Mouse (Mus musculus) ES-E14 (cell line): Measurements from ENCODE around the gene Gpr83. TPM values are rescaled to one million over a fixed set of nuclear protein-coding genes. Genes with fewer than 3 reads are reported as not detected.
"Not testable (repeated sequence)": the region's sequence is repeated elsewhere in the genome, so short reads cannot be mapped to it uniquely, and the experiment has no call there.

Experiments used
- DNase-seq: peaks from one replicate; pipeline ENCODE4 v3.0.0-alpha.2; 2013; ENCODE audit warnings: low read depth, low spot score
- H3K27ac ChIP-seq: 2 replicates; pipeline ENCODE4 v1.5.1; 2012; ENCODE audit warnings: low read depth, mild to moderate bottlenecking, low read length, moderate library complexity, mixed read lengths; ENCODE audit not compliant: poor library complexity, insufficient read depth, severe bottlenecking
- H3K36me3 ChIP-seq: 2 replicates; pipeline ENCODE4 v1.6.1; 2012; ENCODE audit warnings: mild to moderate bottlenecking, low read length, moderate library complexity, mixed read lengths; ENCODE audit not compliant: control insufficient read depth, poor library complexity, insufficient read depth, severe bottlenecking
- H3K4me1 ChIP-seq, 2 experiments: fragments of 150-350 bp in 1 of 2; sonication (generic) in 1 of 2; 2 replicates each; pipeline ENCODE4 v1.6.1; 2012; ENCODE audit warnings: low read length in 2 of 2, mild to moderate bottlenecking in 1 of 2, mixed read lengths in 1 of 2; ENCODE audit not compliant: control insufficient read depth in 2 of 2, insufficient read depth in 2 of 2, poor library complexity in 1 of 2
- H3K4me3 ChIP-seq, 2 experiments: fragments of 150-350 bp in 1 of 2; sonication (generic) in 1 of 2; 2 replicates each; pipeline ENCODE4 v1.5.1; 2012; ENCODE audit warnings: low read length in 2 of 2, low read depth in 1 of 2, mild to moderate bottlenecking in 1 of 2, mixed read lengths in 1 of 2; ENCODE audit not compliant: insufficient read depth in 1 of 2, poor library complexity in 1 of 2, severe bottlenecking in 1 of 2
- H3K9ac ChIP-seq: 2 replicates; pipeline ENCODE4 v1.6.1; 2012; ENCODE audit warnings: low read depth, mild to moderate bottlenecking, low read length, mixed read lengths; ENCODE audit not compliant: poor library complexity, insufficient read depth, severe bottlenecking
- H3K9me3 ChIP-seq: fragments of 150-350 bp; sonication (generic); 2 replicates; pipeline ENCODE4 v1.6.1; 2012; ENCODE audit warnings: low read depth, mild to moderate bottlenecking, low read length; ENCODE audit not compliant: control insufficient read depth, insufficient read depth
- CHD2 ChIP-seq: IDR thresholded peaks from 2 replicates; pipeline ENCODE4 v1.6.1; 2014; ENCODE audit warnings: mild to moderate bottlenecking, low read depth, low read length, inconsistent platforms
- HCFC1 ChIP-seq: IDR thresholded peaks from 2 replicates; pipeline ENCODE4 v1.6.1; 2012; ENCODE audit warnings: low read length, inconsistent platforms, borderline replicate concordance; ENCODE audit not compliant: insufficient read depth
- MAFK ChIP-seq: IDR thresholded peaks from 2 replicates; pipeline ENCODE4 v1.6.1; 2014; ENCODE audit warnings: mild to moderate bottlenecking, low read depth, low read length, inconsistent platforms; ENCODE audit not compliant: insufficient read depth
- ZC3H11A ChIP-seq: IDR thresholded peaks from 2 replicates; pipeline ENCODE4 v1.6.1; 2012; ENCODE audit warnings: low read depth, mild to moderate bottlenecking, inconsistent platforms, low read length, borderline replicate concordance
- ZNF384 ChIP-seq: IDR thresholded peaks from 2 replicates; pipeline ENCODE4 v1.6.1; 2012; ENCODE audit warnings: low read depth, low read length, inconsistent platforms
- in situ Hi-C, 2 experiments: fragments of 600-800 bp; cut with MboI; formaldehyde crosslinking; loops; one replicate each; pipeline ENCODE4 v1.15.1; 2025; ENCODE audit warnings: low sequenced_read_pairs in 2 of 2, inconsistent platforms in 1 of 2; ENCODE audit not compliant: unreplicated experiment in 2 of 2
- total RNA-seq: library from RNA; depleted of rRNA; stranded (reverse); fragments of 300-350 nt; gene quantifications from 2 replicates; pipeline ENCODE4 v1.2.3, GENCODE M21; 2012

Gene Gpr83
- total RNA-seq, 1 experiment, result 0.49 TPM

DNA sequence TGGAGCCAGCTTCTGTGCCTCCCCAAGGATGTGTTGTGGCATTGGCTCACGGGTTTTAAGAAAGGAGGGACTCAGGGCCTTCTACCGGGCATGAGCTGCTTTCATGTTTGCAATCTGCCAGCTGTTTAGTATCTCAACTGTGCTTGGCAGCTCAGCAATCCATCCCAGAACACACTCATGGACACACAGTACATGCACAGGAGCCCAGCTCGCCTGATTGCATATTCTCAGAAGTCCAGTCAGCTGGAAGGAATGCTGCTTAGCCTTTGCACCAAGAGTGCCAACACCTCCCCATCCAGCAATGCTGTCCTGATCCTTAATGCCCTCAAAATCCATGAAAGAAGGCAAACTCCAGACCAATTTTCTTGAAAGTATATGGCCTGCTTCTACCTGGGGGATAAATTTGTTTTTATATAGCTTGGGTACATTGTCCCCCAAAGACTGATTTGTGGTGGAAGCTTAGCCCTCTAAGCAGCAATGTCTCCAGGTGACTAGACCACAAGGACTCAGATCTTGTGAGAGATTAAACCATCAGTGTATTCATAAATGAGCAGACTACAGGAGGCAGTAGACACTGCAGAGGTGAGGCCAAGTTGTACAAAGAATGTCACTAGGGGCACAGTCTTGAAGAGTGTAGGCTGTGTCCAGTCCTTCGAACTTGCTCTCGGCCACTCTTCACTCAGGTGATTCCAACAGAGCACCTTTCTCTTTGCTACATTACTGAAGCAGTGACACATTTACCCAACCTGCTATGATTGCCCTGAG lies 15.9 kb downstream of the Gpr83 start:
- Histone ChIP-seq H3K9me3 (no peaks in the 10 kb centered on the region), H3K4me1 (peaks cover 2 to 5% of the 10 kb centered on the region in 2 experiments; a peak in 1 of 4 replicates), H3K27ac (no peak overlapping the region), H3K9ac (no peak overlapping the region), H3K4me3 (no peak overlapping the region), H3K36me3 (no peaks in the 10 kb centered on the region)
- in situ Hi-C loops, result no loop called here
- DNase-seq, result no peak
- no peak for TF ChIP-seq MAFK
- no peak for TF ChIP-seq ZC3H11A
- TF ChIP-seq HCFC1, result no peak
- no peak for TF ChIP-seq ZNF384
- TF ChIP-seq CHD2, result no peak

DNA sequence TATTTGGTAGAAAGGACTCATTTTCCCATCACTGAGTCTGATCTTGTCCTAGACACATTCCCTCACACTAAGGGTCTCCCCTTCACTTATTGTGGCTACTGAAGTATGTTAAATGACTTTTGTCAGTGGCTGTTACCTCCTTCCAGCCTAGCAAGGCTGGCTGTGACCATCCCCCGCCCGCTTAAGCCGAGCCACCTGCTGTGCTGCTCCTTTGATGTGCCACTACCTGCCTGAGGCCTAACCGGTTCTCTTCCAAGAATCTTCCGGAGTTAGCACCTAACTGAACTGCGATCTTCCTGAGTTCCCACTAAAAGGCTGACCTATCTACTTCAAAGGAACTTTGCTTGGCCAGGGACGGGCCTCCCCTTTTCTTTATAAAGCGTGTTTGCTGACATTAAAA lies 16.6 kb downstream of the Gpr83 start:
- in situ Hi-C loops, H3K9ac ChIP-seq, H3K9me3 ChIP-seq, H3K27ac ChIP-seq, H3K4me1 ChIP-seq, H3K4me3 ChIP-seq, H3K36me3 ChIP-seq: not testable (repeated sequence)
- peak; percentile 47 for DNase-seq

DNA sequence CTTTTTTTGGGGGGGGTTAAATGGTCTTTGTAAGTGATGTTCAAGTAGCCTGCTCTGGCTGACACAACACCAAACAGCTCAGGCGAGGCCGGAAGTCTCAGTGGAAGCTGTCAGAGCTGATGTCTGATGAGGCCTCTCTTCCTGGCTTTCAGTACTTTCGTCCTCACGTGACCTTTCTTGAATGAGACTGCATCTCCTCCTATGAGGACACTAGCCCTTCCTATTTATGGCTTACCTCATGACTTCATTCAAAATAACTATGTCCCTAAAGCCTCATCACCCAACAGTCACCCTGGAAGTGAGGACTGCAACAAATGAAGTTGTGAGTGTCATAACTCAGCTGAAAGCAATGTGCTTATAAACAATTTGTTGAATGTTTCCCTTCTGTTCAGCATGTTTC lies 24.6 kb downstream of the Gpr83 start:
- no peak for DNase-seq
- Histone ChIP-seq H3K4me1 (no peaks in the 10 kb centered on the region), H3K9ac (no peak overlapping the region), H3K36me3 (no peaks in the 10 kb centered on the region), H3K9me3 (no peaks in the 10 kb centered on the region), H3K27ac (no peak overlapping the region), H3K4me3 (no peak overlapping the region)
- in situ Hi-C loops, result no loop called here
- TF ChIP-seq CHD2 (no peak), HCFC1 (no peak), ZC3H11A (no peak), MAFK (no peak), ZNF384 (no peak)

DNA sequence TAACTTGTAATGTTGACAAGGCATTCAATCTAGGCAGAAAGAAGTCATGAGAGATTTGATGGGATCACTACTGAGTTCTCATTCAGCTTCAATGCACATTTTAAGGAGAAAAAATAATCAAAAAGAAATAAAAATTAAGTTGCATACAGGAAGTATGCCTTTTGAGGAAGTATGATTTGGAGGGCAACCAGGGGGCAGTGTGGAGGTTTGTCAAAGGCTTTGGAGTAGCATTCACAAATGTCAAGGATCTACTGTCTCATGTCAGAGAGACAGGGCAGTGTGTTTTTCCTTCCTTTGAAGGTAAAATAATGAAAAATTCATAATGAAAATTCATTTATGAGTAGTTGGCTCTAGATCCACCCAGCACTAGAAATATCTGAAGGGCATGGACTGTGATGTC lies 25.1 kb downstream of the Gpr83 start:
- DNase-seq, result no peak
- H3K4me1 ChIP-seq, result no peaks in the 10 kb centered on the region
- TF ChIP-seq HCFC1, result no peak
- TF ChIP-seq CHD2, result no peak
- no peak for TF ChIP-seq ZC3H11A
- no peak for TF ChIP-seq ZNF384
- TF ChIP-seq MAFK, result no peak
- no peak overlapping the region for H3K9ac ChIP-seq
- in situ Hi-C loops, result no loop called here
- H3K36me3 ChIP-seq, result no peaks in the 10 kb centered on the region
- H3K27ac ChIP-seq, result no peak overlapping the region
- H3K9me3 ChIP-seq, result no peaks in the 10 kb centered on the region
- H3K4me3 ChIP-seq, result no peak overlapping the region

DNA sequence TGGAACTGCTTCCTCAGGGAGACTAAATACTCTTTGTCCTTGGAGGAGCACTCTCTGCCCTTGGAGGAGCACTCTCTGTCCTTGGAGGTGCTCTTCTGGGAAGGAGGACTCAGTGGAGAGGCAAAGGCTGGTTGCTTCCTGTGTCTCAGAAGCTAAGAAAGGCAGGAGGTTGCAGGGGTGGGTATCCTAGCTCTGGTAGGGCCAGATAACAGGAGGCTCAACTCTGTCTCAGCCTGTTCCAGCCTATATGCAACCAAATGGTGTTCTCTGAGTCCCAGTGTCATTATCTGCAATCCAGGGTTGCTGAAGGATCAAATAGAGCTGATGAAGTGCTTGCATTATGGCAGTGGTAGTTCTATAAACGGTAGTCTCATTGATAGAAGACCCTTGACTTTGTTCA lies 25.9 kb downstream of the Gpr83 start:
- H3K4me3 ChIP-seq, result no peak overlapping the region
- H3K4me1 ChIP-seq, result peaks cover 0 to 3% of the 10 kb centered on the region in 2 experiments; a peak in 1 of 4 replicates
- in situ Hi-C loops, result no loop called here
- H3K9me3 ChIP-seq, result no peaks in the 10 kb centered on the region
- no peak overlapping the region for H3K9ac ChIP-seq
- no peak for DNase-seq
- H3K36me3 ChIP-seq, result no peaks in the 10 kb centered on the region
- no peak overlapping the region for H3K27ac ChIP-seq
- TF ChIP-seq ZNF384, result no peak
- no peak for TF ChIP-seq HCFC1
- TF ChIP-seq MAFK, result no peak
- TF ChIP-seq CHD2, result no peak
- no peak for TF ChIP-seq ZC3H11A
